Mouse (Mus musculus) adrenal gland, adult 18-20 months (tissue): ENCODE results near the gene Mansc1. TPM values are rescaled to one million over a fixed set of nuclear protein-coding genes. Genes with fewer than 3 reads are reported as not detected.

Experiments used
- DNase-seq, 2 experiments: peaks; one replicate each; pipeline ENCODE4 v3.0.0; 2021 to 2022; ENCODE audit warnings: low spot score in 2 of 2
- total RNA-seq, 2 experiments: library from RNA; stranded (reverse); gene quantifications; 1 replicate in 1 of 2; 2 replicates in 1 of 2; pipeline ENCODE4 v1.2.3; 2021

Gene Mansc1
- total RNA-seq, 2 experiments from 2014 or later: 3.3 to 4.5 TPM

DNA sequence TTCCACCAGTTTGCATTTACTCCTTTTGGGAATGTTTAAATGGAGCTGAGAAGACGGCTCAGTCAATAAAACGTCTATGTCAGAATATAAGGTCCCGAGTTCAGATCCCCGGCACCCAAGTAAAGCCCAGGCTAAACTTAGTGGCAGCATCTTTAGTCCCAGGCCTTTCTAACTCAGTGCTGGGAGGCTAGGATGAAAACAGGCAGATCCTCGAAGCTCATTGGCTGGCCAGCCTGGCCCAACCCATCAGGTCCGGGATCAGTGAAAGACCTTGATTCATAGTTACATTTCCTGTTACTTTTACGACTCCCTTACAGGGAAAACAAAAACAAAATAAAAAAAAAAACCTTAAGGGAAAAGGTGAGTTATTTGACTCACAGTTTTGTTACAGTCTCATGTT lies 31.2 kb downstream of the Mansc1 start:
- DNase-seq: no peak

DNA sequence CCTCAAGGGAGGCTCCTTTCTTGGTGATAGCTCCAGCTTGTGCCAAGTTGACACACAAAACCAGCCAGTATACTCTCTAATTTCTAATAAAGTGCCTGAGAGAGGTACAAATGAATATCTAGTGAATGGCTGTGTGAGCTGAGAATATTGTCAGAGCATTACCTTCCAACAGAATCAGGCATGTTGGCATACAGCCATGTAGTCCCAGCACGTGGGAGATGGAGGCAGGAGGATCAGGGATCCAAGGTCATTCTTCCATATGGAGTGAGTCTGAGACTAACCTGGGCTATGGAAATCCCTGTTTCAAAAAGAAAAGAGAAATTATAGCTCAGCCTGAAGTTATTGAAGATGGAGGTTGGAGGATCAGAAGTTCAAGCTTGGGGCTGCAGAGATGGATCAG lies 33.0 kb downstream of the Mansc1 start:
- DNase-seq: no peak

DNA sequence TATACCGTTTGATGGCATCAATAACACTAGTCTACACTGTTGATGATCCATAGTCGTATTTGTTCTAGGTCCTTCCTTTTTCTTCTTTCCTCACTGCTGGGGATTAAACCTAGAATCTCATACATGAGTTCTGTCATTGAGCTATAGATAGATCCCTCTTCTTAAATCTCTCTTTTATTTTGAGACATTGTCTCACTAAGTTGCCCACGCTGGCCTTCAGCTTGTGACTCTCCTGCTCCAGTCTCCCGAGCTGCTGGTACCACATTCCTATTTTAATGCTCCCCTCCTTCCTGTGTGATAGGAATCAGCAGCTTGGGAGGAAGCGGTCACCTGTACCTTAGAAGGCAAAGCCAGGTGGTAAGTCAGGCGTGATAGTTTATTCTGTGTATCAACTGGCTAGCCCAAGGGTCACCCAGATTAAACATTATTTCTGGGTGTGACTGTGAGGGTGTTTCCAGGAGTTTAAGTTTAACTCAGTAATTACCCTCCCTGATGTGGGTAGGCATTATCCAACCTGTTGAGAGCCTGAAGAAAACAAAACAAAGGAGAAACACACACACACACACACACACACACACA lies 34.5 kb downstream of the Mansc1 start:
- no peak for DNase-seq

DNA sequence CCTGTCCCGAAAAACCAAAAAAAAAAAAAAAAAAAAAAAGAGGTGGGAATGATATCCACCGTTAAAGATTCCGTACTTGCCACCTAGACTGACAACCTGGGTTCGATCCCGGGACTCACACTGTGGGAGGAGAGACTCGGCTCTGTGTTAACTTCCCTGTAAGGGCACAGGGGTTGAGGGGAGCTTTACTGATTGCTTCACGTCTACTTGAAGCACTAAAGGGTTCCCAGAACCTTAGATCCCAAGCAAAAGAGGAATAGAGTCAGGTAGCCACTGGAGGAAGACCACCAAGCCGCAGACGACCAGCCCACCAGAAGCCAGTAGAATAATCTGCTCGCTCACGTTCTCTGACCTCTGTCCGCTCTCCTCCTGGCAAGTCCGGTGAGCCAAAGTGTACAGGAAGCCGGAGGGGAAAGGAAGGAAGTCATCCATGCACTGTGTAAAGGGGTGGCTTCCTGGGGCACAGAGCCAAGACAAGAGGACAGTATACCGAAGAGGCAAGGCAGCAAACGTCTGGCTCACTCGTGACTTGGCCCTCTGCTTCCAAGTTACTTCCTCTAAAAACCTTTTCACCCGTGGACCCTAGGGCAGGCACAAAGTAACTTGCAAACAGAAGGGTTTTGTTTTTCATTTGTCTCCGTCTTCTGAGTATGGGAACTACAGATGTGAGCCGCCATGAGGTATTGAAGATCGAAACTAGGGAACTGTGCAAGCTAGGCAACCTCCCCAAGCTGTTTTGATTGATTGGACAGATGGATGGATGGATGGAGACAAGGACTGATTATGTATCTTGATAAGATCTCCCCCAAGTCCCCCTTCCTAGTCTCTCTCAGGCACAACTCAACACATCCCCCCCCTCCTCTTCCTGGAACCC lies 37.5 kb downstream of the Mansc1 start:
- peak in 1 of 2 experiments; percentile 31 for DNase-seq

DNA sequence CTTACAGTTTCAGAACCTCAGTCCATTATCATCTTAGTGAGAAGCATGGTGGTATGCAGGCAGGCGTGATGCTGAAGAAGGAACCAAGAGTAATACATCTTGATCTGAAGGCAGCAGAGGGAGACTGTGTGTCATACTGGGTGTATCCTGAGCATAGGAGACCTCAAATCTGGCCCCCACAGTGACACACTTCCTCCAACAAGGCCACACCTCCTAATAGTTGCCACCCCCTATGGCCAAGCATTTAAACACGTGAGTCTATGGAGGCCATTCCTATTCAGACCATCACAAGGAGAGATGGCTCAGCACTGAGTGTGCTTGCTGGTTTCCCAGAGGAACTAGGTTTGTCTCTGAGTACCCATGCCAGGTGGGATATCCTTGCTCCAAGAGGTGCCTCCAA lies 40.7 kb downstream of the Mansc1 start:
- DNase-seq: no peak

DNA sequence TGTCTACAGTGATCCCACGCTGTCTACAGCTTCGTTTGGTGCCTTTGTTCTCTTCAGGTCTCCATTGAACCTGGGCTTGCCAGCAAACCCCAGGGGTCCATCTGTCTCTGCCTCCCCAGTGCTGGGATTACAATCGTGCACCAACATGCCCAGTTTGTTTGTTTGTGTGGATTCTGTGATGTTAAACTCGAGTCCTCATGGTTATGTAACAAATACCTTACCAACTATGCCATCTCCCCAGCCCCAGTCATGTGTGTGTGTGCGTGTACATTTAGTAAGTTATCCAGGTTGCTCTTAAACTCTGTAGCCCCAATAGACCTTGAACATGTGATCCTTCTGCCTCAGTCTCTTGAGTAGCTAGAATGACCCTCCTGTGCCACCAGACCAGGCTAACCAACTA lies 46.0 kb downstream of the Mansc1 start:
- no peak for DNase-seq

DNA sequence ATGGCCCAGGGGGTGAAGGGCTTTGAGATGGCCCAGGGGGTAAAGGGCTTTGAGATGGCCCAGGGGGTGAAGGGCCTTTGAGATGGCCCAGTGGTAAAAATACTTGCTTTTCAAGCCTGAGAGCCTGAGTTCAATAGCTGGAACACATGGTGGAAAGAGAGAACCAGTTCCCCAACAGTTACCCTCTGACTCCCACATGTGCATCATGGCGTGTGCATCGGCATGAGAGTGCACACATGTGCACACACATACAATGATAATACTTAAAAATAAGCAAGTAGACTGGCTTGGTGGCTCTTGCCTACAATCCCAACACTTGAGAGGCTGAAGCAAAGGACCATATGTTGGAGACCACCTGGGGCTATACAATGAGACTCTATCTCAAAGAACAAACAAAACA lies 47.7 kb downstream of the Mansc1 start:
- DNase-seq: no peak

DNA sequence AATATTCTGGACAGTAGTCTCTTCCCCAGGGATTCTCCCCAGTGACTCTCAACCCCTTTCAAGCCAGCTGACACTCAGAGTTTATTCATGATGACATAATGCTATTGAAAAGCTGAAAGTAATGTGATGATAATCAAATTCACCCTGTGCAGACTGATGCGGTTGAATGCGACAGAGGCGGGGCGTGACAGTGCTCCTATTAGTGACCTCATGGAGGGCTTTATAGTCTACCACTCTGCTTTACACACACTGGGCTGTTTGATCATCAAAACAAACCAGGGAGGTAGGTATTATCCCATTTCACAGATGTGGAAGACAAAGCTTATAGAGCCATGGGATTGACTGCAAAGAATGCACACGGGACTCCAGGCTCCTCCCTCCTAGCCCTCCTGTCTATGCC lies 50.2 kb downstream of the Mansc1 start:
- no peak for DNase-seq

DNA sequence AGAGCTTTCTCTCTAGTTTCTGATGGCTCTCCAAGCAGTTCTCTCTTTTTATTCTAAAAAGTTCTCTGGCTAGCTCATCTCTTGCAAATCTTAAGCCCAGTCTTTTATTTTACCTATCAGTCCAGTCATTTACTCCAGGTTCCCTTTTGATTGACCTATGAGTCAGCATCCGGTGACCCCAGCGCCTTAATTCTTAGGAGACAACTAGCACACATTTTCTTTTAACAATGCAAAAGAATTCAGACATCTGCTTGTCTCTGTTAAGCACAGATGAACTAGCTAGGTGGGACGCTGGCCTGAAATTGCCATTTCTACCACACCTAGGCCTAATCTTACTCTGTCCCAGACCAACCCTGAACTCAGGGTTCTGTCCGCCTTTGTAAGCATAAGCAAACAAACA lies 52.8 kb downstream of the Mansc1 start:
- no peak for DNase-seq

DNA sequence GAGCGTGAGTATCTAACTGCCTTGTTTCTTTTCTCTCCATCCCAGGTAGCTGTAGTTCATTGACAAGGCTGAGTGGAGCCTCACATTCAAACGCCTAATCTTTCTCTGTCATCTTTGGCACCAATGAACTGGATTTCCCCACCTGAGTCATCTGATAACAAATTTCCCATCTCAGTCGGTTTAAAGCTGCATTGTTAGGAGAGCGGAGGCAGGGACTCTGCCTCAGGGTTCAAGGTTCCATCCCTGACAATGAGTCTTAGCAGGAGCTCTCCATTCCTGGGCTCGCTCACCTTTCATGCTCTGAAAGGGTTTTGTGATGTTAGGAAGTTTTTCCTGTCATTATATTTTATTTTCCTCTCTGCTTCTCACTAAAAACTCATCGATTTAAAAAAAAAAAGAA lies 54.2 kb downstream of the Mansc1 start:
- no peak for DNase-seq

DNA sequence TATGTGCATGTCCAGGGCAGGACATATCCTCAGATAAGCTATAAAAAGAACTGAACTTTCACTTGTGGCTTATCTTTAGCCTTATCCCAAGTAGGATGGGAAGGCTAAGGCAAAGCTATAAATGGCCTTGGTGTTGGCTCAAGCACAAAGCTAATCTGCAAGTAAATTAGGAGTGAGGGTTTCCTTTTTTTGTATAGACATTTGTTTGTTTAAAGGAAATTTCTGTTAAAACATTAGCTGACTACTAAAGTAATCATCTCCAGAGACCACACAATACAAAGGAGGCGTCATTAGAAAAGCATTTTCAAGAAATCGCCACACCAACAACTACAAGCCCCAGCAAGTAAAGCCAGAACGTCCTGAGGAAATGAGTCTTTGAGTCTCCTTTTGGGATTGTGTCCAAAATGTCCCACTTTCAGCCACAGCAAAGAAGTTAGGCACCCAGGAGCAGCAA lies 57.0 kb downstream of the Mansc1 start:
- no peak for DNase-seq

DNA sequence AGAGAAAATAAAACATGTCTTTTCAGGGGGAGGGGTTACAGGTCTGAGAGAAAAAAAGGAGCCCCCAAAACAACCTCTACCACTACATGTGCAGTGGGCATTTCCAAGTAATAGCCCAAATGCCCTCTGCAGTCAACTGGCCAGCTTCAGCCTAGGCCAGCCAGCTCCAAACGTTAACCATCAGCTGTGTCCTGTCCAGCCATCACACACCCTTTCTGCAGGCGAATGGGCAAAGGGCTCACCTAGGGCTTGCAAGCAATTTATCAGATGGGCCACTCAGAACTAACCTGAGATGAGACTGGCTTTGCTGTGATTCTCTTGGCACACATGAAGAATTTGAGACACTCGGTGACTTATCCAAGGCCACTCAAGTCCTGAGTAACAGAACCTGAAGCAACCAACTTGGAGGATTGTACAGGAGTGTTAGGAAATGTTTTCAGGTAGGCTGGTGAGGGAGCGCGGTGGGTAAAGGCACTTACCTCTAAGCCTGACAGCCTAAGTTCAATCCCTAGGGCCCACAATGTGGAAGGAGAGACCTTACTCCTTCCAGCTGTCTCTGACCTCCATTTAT lies 64.2 kb downstream of the Mansc1 start:
- DNase-seq: no peak

DNA sequence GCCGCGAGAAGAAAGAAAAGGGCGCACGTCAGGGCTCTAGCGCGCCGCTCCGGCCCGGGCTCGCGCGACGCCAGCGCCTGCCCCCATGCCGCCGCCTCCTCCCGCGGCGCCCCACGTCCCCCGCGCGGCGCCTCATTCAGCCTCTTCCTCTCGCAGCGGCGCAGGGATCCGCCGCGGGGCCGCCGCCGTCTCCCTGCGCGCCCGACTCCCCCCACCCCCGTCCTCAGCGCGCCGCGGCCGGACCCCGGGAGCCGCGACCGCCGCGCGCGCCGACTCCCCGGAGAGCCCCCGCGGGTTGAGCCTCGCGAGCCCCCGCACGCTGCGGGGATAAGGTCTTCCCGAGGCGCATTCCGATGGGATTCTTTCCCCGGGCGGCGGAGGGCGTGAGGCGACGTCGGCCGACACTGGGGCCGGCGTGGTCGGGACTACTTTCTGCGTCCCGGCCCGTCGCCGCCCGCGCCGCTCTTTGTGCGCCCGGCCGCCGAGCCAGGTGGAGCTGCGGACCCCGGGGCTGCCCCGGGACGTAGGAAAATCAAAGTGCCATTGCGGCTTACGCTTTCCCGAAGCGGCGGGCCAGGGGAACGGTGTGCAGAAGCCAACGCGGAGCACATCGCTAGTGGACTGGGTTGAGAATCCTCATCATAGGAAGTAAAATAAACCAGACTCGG lies 65.3 kb downstream of the Mansc1 start, which contains the start of gene Lrp6:
Lrp6 (minus strand) TSS at position 148 of the 668 bp plus-strand sequence.
- DNase-seq: peak; percentile 80 to 83

DNA sequence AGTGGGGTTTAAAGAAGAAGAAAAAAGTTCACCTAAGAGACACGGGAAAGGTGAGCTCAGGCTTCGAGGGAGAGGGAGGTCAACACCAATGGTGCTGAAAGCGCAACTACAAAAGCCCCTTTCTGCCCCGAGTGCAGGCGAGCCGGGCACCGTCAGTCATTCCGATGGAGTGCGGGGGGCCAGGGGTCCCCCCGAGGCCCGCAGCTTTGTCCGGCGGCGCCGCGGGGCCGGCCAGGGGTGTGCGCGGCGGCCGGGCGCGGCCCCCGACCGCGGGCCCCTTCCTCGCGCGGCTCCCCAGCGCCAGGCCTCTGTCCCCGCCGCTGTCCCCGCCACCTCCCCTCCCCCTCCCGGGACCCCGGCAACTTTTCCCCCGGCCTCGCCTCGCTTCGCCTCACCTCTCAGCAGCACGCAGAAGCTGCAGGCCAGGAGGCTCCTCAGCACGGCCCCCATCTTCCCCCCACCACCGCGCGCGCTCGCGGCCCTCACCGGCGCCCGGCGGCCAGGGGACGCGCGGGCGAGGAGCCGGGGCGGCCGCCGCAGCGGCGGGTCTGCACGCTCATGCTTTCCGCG lies 66.0 kb downstream of the Mansc1 start:
- DNase-seq: peak in 1 of 2 experiments; percentile 29

DNA sequence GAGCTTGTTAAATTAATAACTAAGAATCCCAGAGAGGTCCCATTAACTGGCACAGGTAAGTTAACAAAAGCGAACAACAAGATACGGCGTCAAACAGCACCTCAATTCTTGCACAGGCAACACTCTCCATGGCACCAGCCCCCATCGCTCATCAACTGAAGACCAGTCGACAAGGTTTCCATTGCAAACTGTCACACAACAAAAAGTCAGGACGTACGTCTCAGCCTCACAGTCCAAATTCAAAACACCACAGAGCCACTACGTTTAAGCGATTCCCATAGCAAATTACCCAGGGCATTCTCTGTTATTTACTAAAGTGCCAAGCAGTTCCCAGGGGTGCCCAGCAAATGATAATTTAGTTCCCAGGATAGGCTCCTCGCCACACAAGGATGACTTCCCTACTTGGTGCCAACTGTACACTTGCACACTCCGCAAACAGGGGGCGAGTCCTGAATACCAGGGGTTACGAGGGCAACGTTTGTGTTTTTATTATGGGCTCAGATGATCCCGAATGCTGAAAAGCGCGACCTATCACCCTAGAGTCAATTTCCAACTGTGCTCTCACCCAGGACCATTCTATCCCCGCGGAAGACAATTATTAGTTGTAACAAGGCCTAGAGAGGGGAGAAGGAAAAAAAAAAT lies 66.6 kb downstream of the Mansc1 start:
- peak in 1 of 2 experiments; percentile 25 for DNase-seq

DNA sequence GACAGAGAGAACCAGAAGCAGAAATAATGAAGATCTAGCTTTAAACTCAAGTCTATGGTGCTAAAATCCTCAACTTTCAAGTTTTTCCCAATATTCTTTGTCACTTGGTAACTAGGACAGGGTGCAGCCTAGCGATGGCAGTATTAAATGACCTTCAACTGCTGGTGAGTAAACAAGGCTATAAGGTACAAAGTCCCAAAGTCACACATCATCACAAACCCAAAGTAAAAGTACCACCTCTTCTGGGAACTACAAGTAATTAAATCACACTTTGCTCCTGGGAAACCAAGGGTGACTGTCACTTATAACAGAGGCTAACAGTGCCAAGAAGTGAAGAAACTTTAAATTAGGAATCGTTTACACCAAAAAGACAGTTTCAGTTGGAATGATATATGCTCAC lies 67.7 kb downstream of the Mansc1 start:
- DNase-seq: no peak

DNA sequence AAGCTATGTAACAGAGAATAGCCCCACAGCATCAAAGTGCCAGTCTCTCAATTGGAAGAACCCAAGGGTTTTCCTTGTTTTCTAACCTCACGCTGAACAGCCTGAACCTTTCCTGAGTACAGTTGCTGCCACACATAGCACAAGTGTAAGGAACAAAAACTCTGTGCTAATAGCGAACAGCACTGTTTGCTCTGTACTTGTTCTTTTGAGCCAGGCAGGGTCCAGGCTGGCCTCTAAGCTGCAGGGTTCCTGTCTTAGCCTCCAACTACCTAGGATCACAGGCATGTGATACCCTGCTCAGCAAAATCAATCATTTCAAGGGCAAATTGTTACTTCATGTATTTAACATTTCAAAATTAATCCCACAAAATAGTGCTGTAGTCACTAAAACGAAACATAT lies 72.7 kb downstream of the Mansc1 start:
- no peak for DNase-seq
